Mouse (Mus musculus) ES-Bruce4 (cell line): ENCODE measurements around the gene Mpc1.

Experiments
- CTCF ChIP-seq: IDR thresholded peaks from one replicate; pipeline ENCODE4 v1.8.1; 2011; ENCODE audit warnings: low read depth, low read length
- EP300 ChIP-seq: IDR thresholded peaks from 2 replicates; pipeline ENCODE4 v1.6.1; 2011; ENCODE audit warnings: low read depth, low read length; ENCODE audit not compliant: insufficient read depth
- POLR2A ChIP-seq: IDR thresholded peaks from one replicate; pipeline ENCODE4 v1.8.1; 2011; ENCODE audit warnings: low read length; ENCODE audit not compliant: insufficient read depth

GRCm38 (mm10) chr17:8235743-8236142 lies 47.0 kb upstream of the Mpc1 start, which contains the start of gene Ccr6:
- no peak for TF ChIP-seq CTCF
- no peak for TF ChIP-seq EP300
- TF ChIP-seq POLR2A = no peak
